18 mouse cellular contexts compared by ENCODE assay signal in the genomic region with DNA sequence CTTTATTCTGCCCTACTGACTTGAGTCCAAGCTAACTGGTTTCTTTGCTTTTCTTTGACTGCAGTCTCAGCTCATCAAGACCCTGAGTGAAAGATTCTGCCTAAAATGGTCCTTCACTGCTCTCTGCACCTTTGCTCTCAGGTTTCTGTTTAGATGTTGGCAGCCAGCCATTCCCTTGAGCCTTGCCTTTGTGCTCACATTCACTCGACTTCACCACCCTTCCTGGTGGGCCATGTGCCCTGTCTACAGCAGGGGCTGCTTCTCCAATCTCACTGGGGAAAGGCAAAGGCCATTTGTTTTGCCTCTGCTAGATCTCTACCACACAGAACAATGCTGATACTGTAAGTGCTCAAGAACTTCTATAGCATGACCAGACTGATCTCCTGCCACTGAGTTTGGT. TPM values are rescaled to one million over a fixed set of nuclear protein-coding genes. Genes with fewer than 3 reads are reported as not detected.
DNase-seq lines count a peak whose midpoint lies in the region; ATAC-seq and TF ChIP-seq lines count a peak whose summit lies in the region.
"Had no signal": no experiment of that assay in that cellular context is flagged by ENCODE, and none has a peak within 500 bp of the region (broad histone marks: within the 10 kb centered on the region; RNA-seq: fewer than 3 reads in every experiment).

No protein-coding gene starts in this region.

- WGBS in intestine, embryonic 16.5 days, result 25% methylated on average over 1 of the region's 1 CpGs
- 31% methylated on average over 1 of the region's 1 CpGs for WGBS in intestine, postnatal 0 days

- peak; percentile 30 for DNase-seq in MEL (ENCODE audit: low read depth, low spot score)
- DNase-seq in kidney, postnatal 10 days, result peak; percentile 58
- peak; percentile 16 for DNase-seq in lung, postnatal 25 days (ENCODE audit: low spot score)
- no peak for DNase-seq in urinary bladder, adult 18-20 months (ENCODE audit: low spot score in 2 of 2)
- DNase-seq in left cerebral cortex, postnatal 14 days (ENCODE audit: low spot score in 2 of 2), result no peak
- DNase-seq in c-Kit-positive CD71-positive TER-119-positive erythroid progenitor cells, embryonic 14.5 days (ENCODE audit: low spot score), result no peak
- DNase-seq: adrenal gland, adult 2 months; B cell, adult 2 months; cerebellum, adult 2 months; right cerebral cortex, postnatal 4 days; thymus, postnatal 25 days had no signal

- H3K4me1 ChIP-seq in intestine, embryonic 16.5 days (ENCODE audit: control insufficient read depth, insufficient read depth, low read length), result no peaks in the 10 kb centered on the region
- H3K4me1 ChIP-seq in intestine, postnatal 0 days (replicated peaks; ENCODE audit: control insufficient read depth, insufficient read depth, low read length), result 0 out of 2 replicates have a peak, but pooled peaks cover 2% of the 10 kb centered on the region
- peaks cover 13 to 23% of the 10 kb centered on the region in 2 experiments for H3K4me1 ChIP-seq in MEL (ENCODE audit: control insufficient read depth in 1 of 2, insufficient read depth in 2 of 2, low read length in 2 of 2)
- H3K4me1 ChIP-seq: forebrain, embryonic 15.5 days; hindbrain, embryonic 12.5 days; neural tube, embryonic 15.5 days had no signal

- H3K9ac ChIP-seq in intestine, embryonic 16.5 days (ENCODE audit: low read depth, low read length), result no peak overlapping the region
- no peak overlapping the region for H3K9ac ChIP-seq in intestine, postnatal 0 days (ENCODE audit: low read depth, low read length)
- H3K9ac ChIP-seq in MEL (ENCODE audit: control insufficient read depth, low read depth, low read length, poor library complexity, severe bottlenecking), result no peak overlapping the region
- H3K9ac ChIP-seq: forebrain, embryonic 15.5 days; heart, embryonic 15.5 days; hindbrain, embryonic 12.5 days; liver, embryonic 14.5 days; neural tube, embryonic 15.5 days had no signal

- TF ChIP-seq CTCF in intestine, postnatal 0 days (IDR thresholded peaks at IDR 0.05; ENCODE audit: low read depth), result no peak
- no peak for TF ChIP-seq CTCF in MEL (IDR thresholded peaks at IDR 0.05 in 2 of 3, conservative IDR thresholded peaks at IDR 0.05 in 1 of 3; ENCODE audit: control insufficient read depth in 1 of 3, insufficient read depth in 1 of 3, low read depth in 2 of 3, low read length in 3 of 3, poor library complexity in 1 of 3, severe bottlenecking in 1 of 3)

- no peak for ATAC-seq in intestine, embryonic 16.5 days
- ATAC-seq in intestine, postnatal 0 days, result no peak
- ATAC-seq: forebrain, embryonic 15.5 days had no signal

- no peaks in the 10 kb centered on the region for H3K36me3 ChIP-seq in intestine, embryonic 16.5 days (ENCODE audit: control insufficient read depth, insufficient read depth, low read length)
- H3K36me3 ChIP-seq in intestine, postnatal 0 days (ENCODE audit: control insufficient read depth, insufficient read depth), result no peaks in the 10 kb centered on the region
- peaks cover 3 to 42% of the 10 kb centered on the region in 2 experiments; a peak in 2 of 4 replicates for H3K36me3 ChIP-seq in MEL (ENCODE audit: control insufficient read depth in 1 of 2, insufficient read depth in 2 of 2, low read length in 2 of 2)
- H3K36me3 ChIP-seq: heart, embryonic 15.5 days; hindbrain, embryonic 12.5 days had no signal

- TF ChIP-seq POLR2A in MEL (IDR thresholded peaks at IDR 0.05; ENCODE audit: control insufficient read depth in 1 of 2, insufficient read depth in 1 of 2, low read depth in 1 of 2, low read length in 2 of 2, poor library complexity in 1 of 2), result 0 out of 4 replicates have a peak, but pooled peaks of 1 of the 2 experiments have one; percentile 8

- no peaks in the 10 kb centered on the region for H3K9me3 ChIP-seq in intestine, embryonic 16.5 days (ENCODE audit: control insufficient read depth, low read length)
- H3K9me3 ChIP-seq in intestine, postnatal 0 days (ENCODE audit: control insufficient read depth), result no peaks in the 10 kb centered on the region
- H3K9me3 ChIP-seq in MEL (replicated peaks; ENCODE audit: insufficient read depth, low read length), result no peaks in the 10 kb centered on the region
- H3K9me3 ChIP-seq: forebrain, embryonic 15.5 days; heart, embryonic 15.5 days; hindbrain, embryonic 12.5 days; neural tube, embryonic 15.5 days had no signal

- intact Hi-C loops in left cerebral cortex, postnatal 14 days (cut with DNase I), result no loop called here

- no peak overlapping the region for H3K4me3 ChIP-seq in intestine, embryonic 16.5 days (ENCODE audit: low read length)
- no peak overlapping the region for H3K4me3 ChIP-seq in intestine, postnatal 0 days (ENCODE audit: low read depth, low read length)
- H3K4me3 ChIP-seq in MEL (ENCODE audit: control insufficient read depth in 1 of 2, insufficient read depth in 1 of 2, low read depth in 2 of 2, low read length in 2 of 2), result no peak overlapping the region
- H3K4me3 ChIP-seq: forebrain, embryonic 15.5 days; heart, embryonic 15.5 days; hindbrain, embryonic 12.5 days; neural tube, embryonic 15.5 days had no signal

- H3K79me2 ChIP-seq in MEL (ENCODE audit: control insufficient read depth, insufficient read depth, low read length, poor library complexity), result no peaks in the 10 kb centered on the region

- no peak overlapping the region for H3K4me2 ChIP-seq in intestine, embryonic 16.5 days (ENCODE audit: low read depth, low read length)
- no peak overlapping the region for H3K4me2 ChIP-seq in intestine, postnatal 0 days (replicated peaks; ENCODE audit: low read depth)
- H3K4me2 ChIP-seq: forebrain, embryonic 15.5 days; heart, embryonic 15.5 days; hindbrain, embryonic 12.5 days; neural tube, embryonic 15.5 days had no signal

- peak overlapping the region; percentile 12; the same call in 1 of the 2 replicates for H3K27ac ChIP-seq in intestine, embryonic 16.5 days (ENCODE audit: low read length)
- no peak overlapping the region for H3K27ac ChIP-seq in intestine, postnatal 0 days (ENCODE audit: low read depth, low read length)
- no peak overlapping the region for H3K27ac ChIP-seq in MEL (ENCODE audit: control insufficient read depth, low read depth, low read length)
- H3K27ac ChIP-seq: forebrain, embryonic 15.5 days; heart, embryonic 15.5 days; hindbrain, embryonic 12.5 days; liver, embryonic 14.5 days; neural tube, embryonic 15.5 days had no signal

- TF ChIP-seq EP300 in MEL (IDR thresholded peaks at IDR 0.05; ENCODE audit: low read depth in 1 of 2, low read length in 2 of 2), result no peak

- no peaks in the 10 kb centered on the region for H3K27me3 ChIP-seq in intestine, embryonic 16.5 days (replicated peaks; ENCODE audit: control insufficient read depth, insufficient read depth, low read length)
- H3K27me3 ChIP-seq in intestine, postnatal 0 days (replicated peaks; ENCODE audit: control insufficient read depth, insufficient read depth, low read length), result no peaks in the 10 kb centered on the region
- no peaks in the 10 kb centered on the region for H3K27me3 ChIP-seq in MEL (ENCODE audit: control insufficient read depth in 1 of 2, insufficient read depth in 2 of 2, low read length in 2 of 2)
- H3K27me3 ChIP-seq: forebrain, embryonic 15.5 days; heart, embryonic 15.5 days; hindbrain, embryonic 12.5 days; neural tube, embryonic 15.5 days had no signal

- no peak for TF ChIP-seq RAD21 in MEL (IDR thresholded peaks at IDR 0.05; ENCODE audit: low read depth, low read length)

TF ChIP-seq in MEL, 35 proteins besides CTCF, POLR2A, EP300 and RAD21:
- TF ChIP-seq E2F4 (IDR thresholded peaks at IDR 0.05; ENCODE audit: borderline replicate concordance, low read depth, low read length) (no peak), MYC (IDR thresholded peaks at IDR 0.05; ENCODE audit: low read depth, low read length) (no peak), USF2 (IDR thresholded peaks at IDR 0.05; ENCODE audit: borderline replicate concordance in 1 of 2, insufficient read depth in 1 of 2, low read depth in 1 of 2, low read length in 2 of 2) (no peak), MXI1 (IDR thresholded peaks at IDR 0.05; ENCODE audit: low read depth, low read length) (no peak), HCFC1 (IDR thresholded peaks at IDR 0.05; ENCODE audit: low read depth, low read length) (no peak), SMC3 (IDR thresholded peaks at IDR 0.05; ENCODE audit: low read depth, low read length) (no peak), ELF1 (IDR thresholded peaks at IDR 0.05; ENCODE audit: low read depth, low read length) (no peak), MAFK (IDR thresholded peaks at IDR 0.05; ENCODE audit: borderline replicate concordance, low read depth, low read length) (no peak)

RNA-seq across cellular contexts. Expression of a gene that starts 25.8 kb away (rescaled TPM):
- polyA plus RNA-seq in intestine, embryonic 16.5 days (2015; fragmentation: Nextera tagmentation; extraction: Ambion mirVana), result 5.7 and 6.2 TPM in 2 replicates
- 21.1 and 21.3 TPM in 2 replicates for polyA plus RNA-seq in intestine, postnatal 0 days (2015; fragmentation: Nextera tagmentation; extraction: Ambion mirVana)
- 2.6 and 2.9 TPM in 2 replicates for total RNA-seq in MEL (2012; rRNA removed)
- polyA plus RNA-seq in MEL (2012; ENCODE audit: insufficient read depth in 1 of 2, insufficient read length in 2 of 2, low read depth in 1 of 2, low replicate concordance in 2 of 2, missing spikeins in 1 of 2), result 10 to 100 TPM in 1 of 2 experiments, not detected in 1; 15.0 TPM
- total RNA-seq in left cerebral cortex, postnatal 14 days (2021), result 10 to 100 TPM; 36.8 to 39.5 TPM

RNA-seq across cellular contexts. Expression of a gene that starts 43.2 kb away (rescaled TPM):
- 32.6 and 33.1 TPM in 2 replicates for polyA plus RNA-seq in intestine, embryonic 16.5 days (2015; fragmentation: Nextera tagmentation; extraction: Ambion mirVana)
- polyA plus RNA-seq in intestine, postnatal 0 days (2015; fragmentation: Nextera tagmentation; extraction: Ambion mirVana), result 38.3 and 43.2 TPM in 2 replicates
- 74.9 and 75.0 TPM in 2 replicates for total RNA-seq in MEL (2012; rRNA removed)
- 10 to 100 TPM in 1 of 2 experiments, not detected in 1; 67.5 TPM for polyA plus RNA-seq in MEL (2012; ENCODE audit: insufficient read depth in 1 of 2, insufficient read length in 2 of 2, low read depth in 1 of 2, low replicate concordance in 2 of 2, missing spikeins in 1 of 2)
- total RNA-seq in left cerebral cortex, postnatal 14 days (2021), result 10 to 100 TPM; 71.8 to 72.8 TPM

RNA-seq across cellular contexts. Expression of a gene that starts 50.7 kb away (rescaled TPM):
- polyA plus RNA-seq in intestine, embryonic 16.5 days (2015; fragmentation: Nextera tagmentation; extraction: Ambion mirVana), result 14.2 and 15.3 TPM in 2 replicates
- polyA plus RNA-seq in intestine, postnatal 0 days (2015; fragmentation: Nextera tagmentation; extraction: Ambion mirVana), result 6.7 and 8.5 TPM in 2 replicates
- total RNA-seq in MEL (2012; rRNA removed), result 21.9 and 26.3 TPM in 2 replicates
- 10 to 100 TPM; 46.2 to 52.7 TPM for polyA plus RNA-seq in MEL (2012; ENCODE audit: insufficient read depth in 1 of 2, insufficient read length in 2 of 2, low read depth in 1 of 2, low replicate concordance in 2 of 2, missing spikeins in 1 of 2)
- total RNA-seq in left cerebral cortex, postnatal 14 days (2021), result 10 to 100 TPM; 69.6 to 73.1 TPM

Comparison
In these comparisons a context has a peak if more than half of its experiments do, and no peak if none do; other contexts are left out.
1. DNase-seq: peak in MEL (single experiment), kidney, postnatal 10 days (single experiment) and lung, postnatal 25 days (single experiment); none in urinary bladder, adult 18-20 months (0 of 2), left cerebral cortex, postnatal 14 days (0 of 2) and c-Kit-positive CD71-positive TER-119-positive erythroid progenitor cells, embryonic 14.5 days (single experiment).